Mouse (Mus musculus): ENCODE data around the gene Bglap3.

- TF ChIP-seq CTCF (IDR thresholded peaks at IDR 0.05; ENCODE audit: borderline replicate concordance, extremely low read depth, insufficient read depth, insufficient read length) = no peak
- no peak for TF ChIP-seq POLR2A (IDR thresholded peaks at IDR 0.05; ENCODE audit: borderline replicate concordance, extremely low read depth, insufficient read depth, insufficient read length, poor library complexity, severe bottlenecking)
These were observed 35.0 kb upstream of the Bglap3 start for GRCm38 (mm10) chr3:88407529-88407928.
